Mouse (Mus musculus): Measurements from ENCODE around the gene Mocs2. TPM values are rescaled to one million over a fixed set of nuclear protein-coding genes. Genes with fewer than 3 reads are reported as not detected.

Mocs2 gene
- 14.8 TPM for polyA plus RNA-seq (2015; fragmentation: Illumina TruSeq; extraction: RNeasy Lipid Tissue Mini Kit (QIAGEN cat#74804); ENCODE audit: insufficient read depth, low read depth, low replicate concordance)

GRCm38 (mm10) chr13:114817751-114818360 lies at the start of gene Mocs2:
Gene Mocs2, plus strand, starts transcription at chr13:114818236.

Other genes with a start within 250 kb of the Mocs2 start
- gene Itga2, start 113.9 kb downstream of the Mocs2 start, polyA plus RNA-seq (2015; fragmentation: Illumina TruSeq; extraction: RNeasy Lipid Tissue Mini Kit (QIAGEN cat#74804); ENCODE audit: insufficient read depth, low read depth, low replicate concordance): 0.61 TPM